ENCODE assay signal across 24 mouse cellular contexts in genomic region chr8:124190388-124190787, GRCm38 (mm10). TPM values are rescaled to one million over a fixed set of nuclear protein-coding genes. Genes with fewer than 3 reads are reported as not detected.
DNase-seq lines count a peak whose midpoint lies in the region; ATAC-seq lines count a peak whose summit lies in the region.
"Had no signal": no experiment of that assay in that cellular context is flagged by ENCODE, and none has a peak within 500 bp of the region (broad histone marks: within the 10 kb centered on the region; RNA-seq: fewer than 3 reads in every experiment).

No protein-coding gene starts in this region.

- DNase-seq in heart, adult 9 months (ENCODE audit: low spot score in 2 of 2), result no peak
- DNase-seq in thymus, postnatal 0 days (ENCODE audit: low spot score), result peak; percentile 66
- DNase-seq in thymus, postnatal 25 days, result peak; percentile 62
- DNase-seq in natural killer cell, adult 2 months (ENCODE audit: low spot score in 2 of 2), result no peak
- DNase-seq in spleen, adult 12 weeks (ENCODE audit: low spot score), result no peak
- DNase-seq: adrenal gland, adult 2 months; adrenal gland, postnatal 14 days; cerebellum, adult 18-20 months; cerebellum, adult 9-11 months; gastrocnemius, postnatal 10 days; gastrocnemius, postnatal 36 days; heart, adult 2 months; heart, postnatal 10 days; heart, postnatal 36 days had no signal

- H3K4me3 ChIP-seq in heart, embryonic 16.5 days (ENCODE audit: low read length), result no peak overlapping the region
- H3K4me3 ChIP-seq: forebrain, embryonic 10.5 days; forebrain, embryonic 13.5 days; heart, adult 2 months had no signal

- no peaks in the 10 kb centered on the region for H3K27me3 ChIP-seq in heart, embryonic 16.5 days (ENCODE audit: control insufficient read depth, insufficient read depth, low read length)
- H3K27me3 ChIP-seq: forebrain, embryonic 13.5 days had no signal

- no peaks in the 10 kb centered on the region for H3K9me3 ChIP-seq in heart, embryonic 16.5 days (replicated peaks; ENCODE audit: control insufficient read depth, low read length)
- H3K9me3 ChIP-seq: forebrain, embryonic 10.5 days; forebrain, embryonic 13.5 days had no signal

- H3K36me3 ChIP-seq in heart, embryonic 16.5 days (ENCODE audit: control insufficient read depth, insufficient read depth), result no peaks in the 10 kb centered on the region
- H3K36me3 ChIP-seq: forebrain, embryonic 10.5 days had no signal

- ATAC-seq in heart, embryonic 16.5 days (replicated peaks; ENCODE audit: extremely low read depth, insufficient read depth, low FRiP score), result 0 out of 2 replicates have a peak, but pooled peaks have one; percentile 34
- no peak for ATAC-seq in monocyte, adult 5-6 weeks (replicated peaks; ENCODE audit: insufficient number of reproducible peaks, low FRiP score, low TSS enrichment, poor library complexity, severe bottlenecking)
- ATAC-seq: CD4-positive, CD25-positive, alpha-beta regulatory T cell, adult 4 months; forebrain, embryonic 13.5 days; forebrain, embryonic 16.5 days; hindbrain, postnatal 0 days; inflammation-experienced regulatory T-cells, adult 6 months had no signal

- no peaks in the 10 kb centered on the region for H3K4me1 ChIP-seq in heart, embryonic 16.5 days (ENCODE audit: control insufficient read depth, insufficient read depth, low read length)
- H3K4me1 ChIP-seq: forebrain, embryonic 10.5 days had no signal

- no peak overlapping the region for H3K27ac ChIP-seq in heart, embryonic 16.5 days (ENCODE audit: low read length)
- H3K27ac ChIP-seq: forebrain, embryonic 10.5 days; forebrain, embryonic 13.5 days; heart, adult 2 months; hindbrain, embryonic 14.5 days; hindbrain, postnatal 0 days had no signal

- 80% methylated on average over 7 of the region's 7 CpGs for WGBS in heart, embryonic 16.5 days

- H3K9ac ChIP-seq in heart, embryonic 16.5 days (ENCODE audit: low read length), result no peak overlapping the region
- H3K9ac ChIP-seq: forebrain, embryonic 13.5 days; hindbrain, embryonic 14.5 days had no signal

- H3K4me2 ChIP-seq in heart, embryonic 16.5 days (ENCODE audit: low read depth, low read length), result no peak overlapping the region
- H3K4me2 ChIP-seq: forebrain, embryonic 13.5 days; heart, embryonic 11.5 days; hindbrain, embryonic 14.5 days had no signal

RNA-seq across cellular contexts. Expression of gene Galnt2, which starts 40.8 kb away (rescaled TPM):
- polyA plus RNA-seq in heart, embryonic 16.5 days (2015; fragmentation: Nextera tagmentation; extraction: Ambion mirVana), result 32.9 and 35.6 TPM in 2 replicates
- polyA plus RNA-seq in thymus, postnatal 0 days (2015; fragmentation: Nextera tagmentation; extraction: Ambion mirVana), result 70.9 and 73.9 TPM in 2 replicates
- 39.5 to 77.2 TPM (median 42.9 TPM) in 3 replicates for total RNA-seq in monocyte, adult 5-6 weeks (2017)

Comparison
In these comparisons a context has a peak if more than half of its experiments do, and no peak if none do; other contexts are left out.
1. DNase-seq: peak in thymus, postnatal 0 days (single experiment) and thymus, postnatal 25 days (single experiment); none in heart, adult 9 months (0 of 2), natural killer cell, adult 2 months (0 of 2) and spleen, adult 12 weeks (single experiment).